Mouse (Mus musculus): ENCODE measurements around the gene Gm960.
"Not testable (repeated sequence)": the region's sequence is repeated elsewhere in the genome, so short reads cannot be mapped to it uniquely, and the experiment has no call there.

The Gm960 gene

GRCm38 (mm10) chr19:4587426-4587825 lies 111.0 kb downstream of the Gm960 start:
- DNase-seq = no peak

- DNase-seq = not testable (repeated sequence)
These were observed 111.7 kb downstream of the Gm960 start for GRCm38 (mm10) chr19:4586783-4587182.

- no peak for DNase-seq
These were observed 114.6 kb downstream of the Gm960 start for GRCm38 (mm10) chr19:4583856-4584255.

- DNase-seq = no peak
These were observed 119.2 kb downstream of the Gm960 start for GRCm38 (mm10) chr19:4579296-4579695.

GRCm38 (mm10) chr19:4578799-4579198 lies 119.7 kb downstream of the Gm960 start:
- peak; percentile 36 for DNase-seq
